Mouse (Mus musculus) kidney, postnatal 25 days (tissue): Measurements from ENCODE around the gene Srsf10.

Experiments
- DNase-seq, 2 experiments: peaks; one replicate each; pipeline ENCODE4 v3.0.0; 2021; ENCODE audit warnings: mixed read lengths in 2 of 2

Srsf10 gene

GRCm38 (mm10) chr4:135886184-135886583, 30.6 kb downstream of the Srsf10 start:
- DNase-seq = peak in 1 of 2 experiments; percentile 22

DNA sequence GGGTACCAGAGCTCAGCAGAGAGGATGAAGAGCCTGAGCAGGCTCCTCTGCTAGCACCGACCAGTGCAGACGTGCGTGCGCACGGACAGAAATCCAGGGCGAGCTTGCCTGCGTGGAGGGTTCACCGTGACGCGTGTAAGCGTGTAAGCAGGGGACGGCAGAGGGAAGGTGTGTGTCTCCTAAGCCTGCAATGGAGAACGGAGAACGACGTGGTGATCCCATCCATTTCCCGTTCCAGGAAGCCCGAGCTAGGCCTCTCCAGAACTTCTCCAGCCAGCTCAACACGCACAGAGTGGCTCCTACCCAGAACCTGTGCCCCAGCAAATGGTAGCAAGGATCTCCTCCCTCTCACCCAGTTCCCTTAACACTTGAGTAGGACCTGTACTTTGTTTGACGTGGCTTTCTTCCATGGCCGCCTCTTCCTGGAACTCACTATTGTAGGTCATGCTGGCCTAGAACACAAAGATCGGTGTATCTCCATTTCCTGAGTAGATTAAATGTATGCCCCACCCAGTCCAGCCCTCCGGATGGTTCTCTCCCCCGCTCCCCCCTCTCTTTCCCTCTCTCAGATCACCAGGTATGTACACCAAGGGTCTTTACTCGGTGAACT, 33.0 kb downstream of the Srsf10 start:
- no peak for DNase-seq

- peak in 1 of 2 experiments; percentile 27 for DNase-seq
Measured at GRCm38 (mm10) chr4:135889146-135889883, 33.8 kb downstream of the Srsf10 start.

GRCm38 (mm10) chr4:135889884-135890283, 34.3 kb downstream of the Srsf10 start:
- DNase-seq = peak; percentile 85 to 88

- peak in 1 of 2 experiments; percentile 6 for DNase-seq
Measured at GRCm38 (mm10) chr4:135891539-135891938, 36.0 kb downstream of the Srsf10 start.

GRCm38 (mm10) chr4:135892884-135893283, 37.3 kb downstream of the Srsf10 start:
- DNase-seq = peak in 1 of 2 experiments; percentile 26

DNA sequence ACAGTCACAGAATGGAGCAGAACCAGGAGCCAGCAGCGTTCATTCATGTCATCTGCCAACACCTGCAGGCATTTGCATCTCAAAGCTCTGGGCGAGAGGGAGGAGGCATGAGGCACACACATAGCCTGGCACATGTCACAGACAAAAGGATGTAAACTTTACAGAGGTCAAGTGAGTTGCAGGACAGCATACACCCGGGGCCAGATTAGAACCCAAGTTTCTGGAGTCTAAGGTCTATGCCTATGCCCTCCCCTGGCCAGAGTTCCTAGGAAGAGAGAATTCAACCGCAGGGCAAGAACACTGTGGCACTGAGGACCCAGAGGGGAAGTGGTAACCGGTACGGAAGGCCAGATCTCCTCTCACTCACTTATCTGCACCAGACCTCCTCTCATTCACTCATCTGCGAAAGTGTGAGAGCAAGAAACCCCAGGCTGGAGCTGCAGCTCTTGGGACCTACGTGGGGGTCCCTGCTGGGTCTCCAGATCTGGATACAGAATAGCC, 39.6 kb downstream of the Srsf10 start, which contains the start of gene Cnr2:
Gene Cnr2 (plus strand): TSS at position 324 of the 501 bp plus-strand sequence.
- DNase-seq = no peak

GRCm38 (mm10) chr4:135896157-135896556, 40.6 kb downstream of the Srsf10 start:
- DNase-seq = no peak

GRCm38 (mm10) chr4:135898380-135899049, 43.0 kb downstream of the Srsf10 start:
- DNase-seq = no peak

- no peak for DNase-seq
Measured at GRCm38 (mm10) chr4:135899050-135899448, 43.5 kb downstream of the Srsf10 start.

GRCm38 (mm10) chr4:135900008-135900407, 44.5 kb downstream of the Srsf10 start:
- DNase-seq = no peak

DNA sequence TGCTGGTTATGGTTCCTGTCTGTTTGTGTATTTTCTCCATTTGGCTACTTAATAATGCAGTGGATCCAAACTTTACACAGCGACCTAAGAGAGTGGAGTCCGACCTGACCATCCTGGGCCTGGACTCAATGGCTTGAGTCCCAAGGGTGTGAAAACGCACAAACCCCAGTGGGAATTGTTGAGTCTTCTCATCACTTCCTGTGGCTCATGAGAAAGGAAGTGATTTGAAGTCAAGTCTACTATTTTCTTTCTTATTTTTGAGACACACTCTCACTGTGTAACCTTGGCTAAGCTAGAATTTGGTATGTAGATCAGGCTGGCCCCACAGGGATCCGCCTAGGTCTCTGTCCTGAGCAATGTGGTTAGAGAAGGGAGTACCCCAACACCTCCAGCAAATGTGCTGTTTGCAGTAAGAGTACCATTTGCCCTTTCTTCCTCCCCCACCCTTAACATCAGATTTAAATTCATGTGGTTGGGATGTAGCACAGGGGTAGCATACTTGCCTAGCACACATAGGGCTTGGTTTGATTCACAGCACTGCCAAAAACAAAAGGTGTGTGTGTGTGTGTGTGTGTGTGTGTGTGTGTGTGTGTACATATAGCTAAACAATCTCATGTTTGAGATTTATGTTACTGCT, 47.2 kb downstream of the Srsf10 start:
- DNase-seq = no peak

DNA sequence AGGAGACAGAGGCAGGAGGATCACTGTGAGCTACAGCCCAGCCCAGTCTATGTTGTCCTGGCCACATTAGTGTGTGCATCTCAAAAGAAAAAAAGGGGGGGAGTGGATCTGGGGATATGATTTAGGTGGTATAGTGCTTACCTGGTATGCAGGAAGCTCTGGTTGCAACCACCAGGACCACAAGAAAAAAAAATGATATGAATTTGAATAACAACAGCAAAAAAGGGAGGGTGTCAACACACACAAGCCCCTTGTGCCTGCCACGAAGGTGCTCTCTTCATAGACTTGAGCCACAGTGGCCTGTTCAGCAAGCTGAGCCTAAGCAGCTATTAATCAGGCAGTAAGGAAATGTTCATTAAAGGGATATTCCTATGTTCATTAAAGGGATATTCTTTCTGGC, 49.3 kb downstream of the Srsf10 start:
- DNase-seq = no peak

- DNase-seq = no peak
Measured at GRCm38 (mm10) chr4:135906633-135907032, 51.1 kb downstream of the Srsf10 start.

- DNase-seq = no peak
Measured at GRCm38 (mm10) chr4:135909326-135910066, 53.9 kb downstream of the Srsf10 start.

- peak; percentile 38 to 71 for DNase-seq
Measured at GRCm38 (mm10) chr4:135911531-135911930, 56.0 kb downstream of the Srsf10 start.

- no peak for DNase-seq
Measured at GRCm38 (mm10) chr4:135912164-135912563, 56.6 kb downstream of the Srsf10 start.

GRCm38 (mm10) chr4:135912835-135913234, 57.3 kb downstream of the Srsf10 start:
- DNase-seq = no peak

- DNase-seq = no peak
Measured at GRCm38 (mm10) chr4:135913433-135913832, 57.9 kb downstream of the Srsf10 start.

GRCm38 (mm10) chr4:135918635-135919279, 63.2 kb downstream of the Srsf10 start:
- DNase-seq = no peak

GRCm38 (mm10) chr4:135919280-135919639, 63.7 kb downstream of the Srsf10 start:
- DNase-seq = no peak
